Mouse (Mus musculus) forebrain, embryonic 10.5 days (tissue): Measurements from ENCODE around the gene Tomm7. TPM values are rescaled to one million over a fixed set of nuclear protein-coding genes. Genes with fewer than 3 reads are reported as not detected.
A peak's percentile ranks its signal among the peaks of the same experiment; 100 is the strongest.
"Not testable (repeated sequence)": the region's sequence is repeated elsewhere in the genome, so short reads cannot be mapped to it uniquely, and the experiment has no call there.

ENCODE experiments used
- DNase-seq: peaks from one replicate; pipeline ENCODE4 v3.0.0-alpha.2; 2017; ENCODE audit warnings: low spot score; ENCODE audit errors: extremely low spot score
- H3K27ac ChIP-seq: fragments of 300-500 bp; sonication (generic); 2 replicates; pipeline ENCODE4 v1.5.1; 2016; ENCODE audit warnings: mild to moderate bottlenecking
- H3K27me3 ChIP-seq: fragments of 300-500 bp; sonication (generic); 2 replicates; pipeline ENCODE4 v1.6.1; 2016; ENCODE audit warnings: mild to moderate bottlenecking; ENCODE audit not compliant: poor library complexity, severe bottlenecking
- H3K36me3 ChIP-seq: fragments of 300-500 bp; sonication (generic); replicated peaks from 2 replicates; pipeline ENCODE4 v1.6.1; 2016; ENCODE audit warnings: mild to moderate bottlenecking, moderate library complexity
- H3K4me1 ChIP-seq: fragments of 300-500 bp; sonication (generic); 2 replicates; pipeline ENCODE4 v1.6.1; 2016
- H3K4me3 ChIP-seq: fragments of 300-500 bp; sonication (generic); 2 replicates; pipeline ENCODE4 v1.5.1; 2016; ENCODE audit warnings: mild to moderate bottlenecking, moderate library complexity
- H3K9me3 ChIP-seq: fragments of 300-500 bp; sonication (generic); 2 replicates; pipeline ENCODE4 v1.6.1; 2016; ENCODE audit warnings: mild to moderate bottlenecking, moderate library complexity
- WGBS: fragments of 180-500 bp; shearing (Covaris S2); methylation state at CpG from one replicate; pipeline ENCODE4 v1.1.7; 2016; 5-methylcytosine and 5-hydroxymethylcytosine counted together
- polyA plus RNA-seq: library from polyadenylated mRNA; unstranded; fragments of >200 nt; fragmentation: Nextera tagmentation; extraction: Ambion mirVana; gene quantifications from 2 replicates; pipeline ENCODE4 v1.2.1, GENCODE M21; 2016

Gene Tomm7
- polyA plus RNA-seq, 1 experiment from 2014 or later: 143 TPM

GRCm38 (mm10) chr5:23861721-23862120 lies 17.8 kb upstream of the Tomm7 start:
- WGBS: 95% methylated on average over 9 of the region's 9 CpGs
- H3K4me1 ChIP-seq: no peaks in the 10 kb centered on the region
- no peak for DNase-seq
- no peak overlapping the region for H3K4me3 ChIP-seq
- H3K36me3 ChIP-seq: peaks cover 55% of the 10 kb centered on the region
- no peaks in the 10 kb centered on the region for H3K9me3 ChIP-seq
- H3K27ac ChIP-seq: no peak overlapping the region
- H3K27me3 ChIP-seq: no peaks in the 10 kb centered on the region

DNA sequence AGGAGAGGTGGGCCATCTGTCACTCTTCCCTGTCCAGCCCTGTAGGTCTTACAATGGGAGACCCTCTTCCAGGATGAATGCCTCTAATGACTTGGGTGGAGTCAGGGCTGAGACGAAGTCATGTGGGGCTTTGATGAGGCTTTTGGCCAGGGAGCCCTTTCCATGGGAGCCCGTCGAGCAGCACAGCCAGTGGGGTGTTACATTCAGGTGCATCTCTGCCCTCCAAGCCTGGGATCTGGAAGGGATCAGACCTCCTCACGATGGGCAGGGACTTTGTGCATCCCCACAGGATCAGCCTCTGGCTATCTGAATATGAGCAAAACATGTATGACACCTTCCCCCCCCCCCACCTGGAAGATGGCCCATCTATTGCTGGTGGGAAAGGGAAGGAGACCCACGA lies 15.9 kb upstream of the Tomm7 start:
- Histone ChIP-seq H3K4me1 (no peaks in the 10 kb centered on the region), H3K4me3 (no peak overlapping the region), H3K27me3 (no peaks in the 10 kb centered on the region), H3K27ac (no peak overlapping the region), H3K36me3 (peaks cover 73% of the 10 kb centered on the region), H3K9me3 (no peaks in the 10 kb centered on the region)
- no peak for DNase-seq
- WGBS: 85% methylated on average over 5 of the region's 5 CpGs

DNA sequence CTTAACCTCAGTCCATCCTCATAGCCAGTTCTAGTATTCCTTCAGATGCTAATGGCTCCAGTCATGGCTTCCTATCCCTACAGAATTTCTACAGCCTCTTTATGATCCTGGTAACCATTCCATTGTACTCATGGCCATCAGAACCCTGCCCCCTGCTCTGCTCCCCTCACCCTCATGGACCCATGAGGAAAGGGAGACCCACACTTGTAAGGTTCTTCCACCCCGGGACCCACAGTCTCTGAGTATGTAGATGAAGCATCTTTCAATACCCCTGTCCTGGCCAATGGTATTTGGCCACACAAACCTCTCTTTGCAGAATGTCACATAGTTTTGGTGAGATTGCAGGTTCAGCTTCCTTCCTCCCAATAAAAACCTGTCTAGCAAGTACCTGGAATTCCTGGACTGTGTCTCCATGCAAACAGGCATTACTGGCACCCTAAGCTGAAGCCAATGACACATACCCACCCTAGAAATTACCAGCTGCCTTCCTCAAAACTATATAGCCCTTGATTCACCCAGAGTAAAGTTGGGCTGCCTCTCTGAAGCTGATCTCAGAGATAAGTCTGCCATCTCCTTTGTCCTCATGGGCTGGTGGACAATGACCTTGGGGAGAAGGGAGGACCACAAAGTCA lies 15.2 kb upstream of the Tomm7 start:
- no peak for DNase-seq
- Histone ChIP-seq H3K27me3 (no peaks in the 10 kb centered on the region), H3K36me3 (peaks cover 78% of the 10 kb centered on the region), H3K4me1 (no peaks in the 10 kb centered on the region), H3K27ac (no peak overlapping the region), H3K4me3 (no peak overlapping the region), H3K9me3 (no peaks in the 10 kb centered on the region)
- 79% methylated on average over 1 of the region's 1 CpGs for WGBS

- 80% methylated on average over 7 of the region's 7 CpGs for WGBS
- Histone ChIP-seq H3K4me3 (no peak overlapping the region), H3K27me3 (no peaks in the 10 kb centered on the region), H3K27ac (no peak overlapping the region), H3K4me1 (no peaks in the 10 kb centered on the region), H3K9me3 (no peaks in the 10 kb centered on the region), H3K36me3 (peaks cover 83% of the 10 kb centered on the region)
- no peak for DNase-seq
These were observed 14.7 kb upstream of the Tomm7 start for GRCm38 (mm10) chr5:23858643-23859042.

- Histone ChIP-seq H3K36me3 (peaks cover 88% of the 10 kb centered on the region), H3K9me3 (no peaks in the 10 kb centered on the region), H3K4me1 (no peaks in the 10 kb centered on the region), H3K4me3 (no peak overlapping the region), H3K27ac (no peak overlapping the region), H3K27me3 (no peaks in the 10 kb centered on the region)
- no peak for DNase-seq
- WGBS: 78% methylated on average over 3 of the region's 3 CpGs
These were observed 14.0 kb upstream of the Tomm7 start for GRCm38 (mm10) chr5:23858001-23858400.

DNA sequence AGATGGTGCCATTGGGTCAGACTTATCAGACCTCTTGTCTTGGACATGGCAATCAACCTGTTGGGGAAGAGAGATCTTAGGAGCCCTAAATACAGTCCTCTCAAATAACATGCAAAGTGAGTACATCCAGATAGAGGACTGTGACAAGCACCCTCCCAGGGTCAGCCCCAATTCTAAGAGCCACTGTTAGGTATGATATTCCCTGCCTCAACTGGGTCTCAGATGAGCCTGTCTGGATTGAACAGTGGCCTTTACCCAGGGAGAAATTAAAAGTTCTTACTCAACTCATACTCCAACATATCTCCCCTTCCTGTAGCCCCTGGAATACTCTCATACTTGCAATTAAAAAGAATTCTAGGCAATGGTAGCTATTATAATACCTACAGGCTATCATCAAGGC lies 13.2 kb upstream of the Tomm7 start:
- DNase-seq: no peak

DNA sequence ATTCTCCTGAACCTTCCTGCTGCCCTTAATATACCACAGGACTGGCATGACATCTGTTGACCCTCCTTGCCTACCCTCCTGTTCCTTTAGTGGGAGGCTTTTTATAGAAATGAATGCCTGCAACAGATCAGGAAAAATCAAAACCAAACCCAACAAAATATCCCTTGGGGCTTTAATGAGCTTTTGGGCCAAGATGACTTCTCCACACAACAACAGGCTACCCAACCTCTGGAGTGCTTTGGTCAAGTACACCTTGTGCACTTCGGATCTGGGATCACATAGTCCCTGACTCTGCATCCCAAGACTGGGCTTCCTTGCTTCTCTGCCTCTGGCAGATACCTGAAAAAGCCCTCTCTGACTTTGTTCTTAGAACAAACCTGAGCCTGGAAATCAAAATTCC lies 12.2 kb upstream of the Tomm7 start:
- 89% methylated on average over 1 of the region's 1 CpGs for WGBS
- DNase-seq: no peak
- Histone ChIP-seq H3K27ac (no peak overlapping the region), H3K36me3 (peaks cover 95% of the 10 kb centered on the region), H3K9me3 (no peaks in the 10 kb centered on the region), H3K4me3 (no peak overlapping the region), H3K4me1 (peaks cover 13% of the 10 kb centered on the region), H3K27me3 (no peaks in the 10 kb centered on the region)

More for the DNA sequence above, 13.2 kb upstream of the Tomm7 start:
- Histone ChIP-seq H3K9me3 (no peaks in the 10 kb centered on the region), H3K4me3 (no peak overlapping the region), H3K4me1 (peaks cover 5% of the 10 kb centered on the region), H3K27ac (no peak overlapping the region), H3K27me3 (no peaks in the 10 kb centered on the region), H3K36me3 (peaks cover 96% of the 10 kb centered on the region)

DNA sequence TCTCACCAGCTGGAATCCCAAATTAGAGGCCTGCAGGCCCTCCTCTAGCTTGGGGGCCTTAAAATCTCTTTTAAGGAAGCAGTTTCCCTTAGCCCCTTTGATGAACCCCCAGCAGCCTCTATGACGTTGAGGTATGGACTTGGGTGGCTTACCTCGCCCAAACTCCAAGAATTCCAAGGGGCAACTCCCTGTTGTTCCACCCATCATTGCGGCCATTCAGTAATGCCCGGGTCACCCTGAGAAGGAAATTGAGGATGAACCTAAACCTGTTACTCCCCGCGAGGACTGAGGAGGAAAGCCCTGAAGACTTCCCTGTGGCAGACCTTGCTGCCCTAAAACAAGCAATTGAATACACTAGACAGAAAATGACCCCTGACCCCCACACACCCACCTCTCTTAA lies 11.5 kb upstream of the Tomm7 start:
- peaks cover 91% of the 10 kb centered on the region for H3K36me3 ChIP-seq
- H3K27ac ChIP-seq: no peak overlapping the region
- WGBS: 93% methylated on average over 6 of the region's 6 CpGs
- no peak for DNase-seq
- peaks cover 13% of the 10 kb centered on the region for H3K4me1 ChIP-seq
- no peaks in the 10 kb centered on the region for H3K27me3 ChIP-seq
- no peak overlapping the region for H3K4me3 ChIP-seq
- no peaks in the 10 kb centered on the region for H3K9me3 ChIP-seq

DNA sequence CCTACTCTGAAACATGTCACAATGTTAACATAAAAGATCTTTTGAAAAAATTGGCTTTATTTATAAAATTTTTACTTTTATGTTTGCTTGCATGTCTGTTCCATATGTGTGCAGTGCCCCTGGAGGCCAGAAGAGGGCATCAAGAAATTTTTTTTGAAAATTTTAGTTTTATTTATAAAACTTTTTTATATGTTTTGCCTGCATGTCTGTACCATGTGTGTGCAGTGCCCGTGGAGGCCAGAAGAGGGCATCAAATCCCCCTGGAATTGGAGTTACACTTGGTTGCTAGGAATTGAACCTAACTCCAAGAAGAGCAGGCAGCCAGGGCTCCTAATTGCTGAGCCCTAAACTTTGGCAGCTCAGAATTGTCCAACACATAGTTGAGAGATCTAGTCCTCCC lies 9.0 kb upstream of the Tomm7 start:
- H3K9me3 ChIP-seq, H3K4me3 ChIP-seq, H3K27me3 ChIP-seq, H3K27ac ChIP-seq, DNase-seq: not testable (repeated sequence)
- H3K36me3 ChIP-seq: peaks cover 65% of the 10 kb centered on the region
- H3K4me1 ChIP-seq: peaks cover 13% of the 10 kb centered on the region
- WGBS: 90% methylated on average over 1 of the region's 1 CpGs

DNA sequence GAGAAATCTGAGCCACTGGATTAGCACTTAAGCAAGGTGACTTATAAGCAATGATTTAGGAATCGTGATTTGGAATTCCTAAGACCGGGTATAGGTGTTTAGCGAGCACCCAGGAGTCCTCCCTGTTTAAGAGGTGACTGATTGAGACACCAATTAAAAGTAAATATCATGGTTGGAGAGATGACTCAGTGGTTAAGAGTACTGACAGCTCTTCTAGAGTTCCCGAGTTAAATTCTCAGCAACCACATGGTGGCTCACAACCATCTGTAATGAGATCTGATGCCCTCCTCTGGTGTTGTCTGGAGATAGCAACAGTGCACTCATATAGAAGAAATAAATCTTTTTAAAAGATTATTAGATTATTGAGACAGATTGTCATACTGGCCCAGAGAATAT lies 7.2 kb upstream of the Tomm7 start:
- peak overlapping the region; percentile 95 for H3K27ac ChIP-seq
- H3K36me3 ChIP-seq: peaks cover 47% of the 10 kb centered on the region
- not testable (repeated sequence) for H3K27me3 ChIP-seq, H3K9me3 ChIP-seq, DNase-seq
- peaks cover 13% of the 10 kb centered on the region for H3K4me1 ChIP-seq
- peak overlapping the region; percentile 89 for H3K4me3 ChIP-seq
- WGBS: 19% methylated on average over 4 of the region's 4 CpGs

- H3K36me3 ChIP-seq: peaks cover 41% of the 10 kb centered on the region
These were observed 6.6 kb upstream of the Tomm7 start for GRCm38 (mm10) chr5:23850345-23851159.

GRCm38 (mm10) chr5:23845141-23845540 lies 1.2 kb upstream of the Tomm7 start:
- 83% methylated on average over 3 of the region's 3 CpGs for WGBS

More at GRCm38 (mm10) chr5:23850345-23851159, 6.6 kb upstream of the Tomm7 start:
- Histone ChIP-seq H3K4me1 (peaks cover 13% of the 10 kb centered on the region), H3K4me3 (peak overlapping the region; percentile 89), H3K9me3 (0 out of 2 replicates have a peak, but pooled peaks cover 2% of the 10 kb centered on the region), H3K27ac (peak overlapping the region; percentile 95), H3K27me3 (no peaks in the 10 kb centered on the region)
- peak; percentile 91 for DNase-seq
- under 1% methylated on average over 61 of the region's 61 CpGs for WGBS

GRCm38 (mm10) chr5:23844531-23844841 lies 525 bp upstream of the Tomm7 start:
- Histone ChIP-seq H3K4me3 (peak overlapping the region; percentile 81), H3K36me3 (peaks cover 29% of the 10 kb centered on the region), H3K27ac (peak overlapping the region; percentile 89), H3K9me3 (0 out of 2 replicates have a peak, but pooled peaks cover 2% of the 10 kb centered on the region), H3K27me3 (no peaks in the 10 kb centered on the region), H3K4me1 (peaks cover 20% of the 10 kb centered on the region)
- 39% methylated on average over 7 of the region's 7 CpGs for WGBS
- no peak for DNase-seq

More at GRCm38 (mm10) chr5:23845141-23845540, 1.2 kb upstream of the Tomm7 start:
- H3K27ac ChIP-seq: no peak overlapping the region
- H3K4me3 ChIP-seq: peak overlapping the region; percentile 81; the same call in 1 of the 2 replicates
- H3K36me3 ChIP-seq: peaks cover 23% of the 10 kb centered on the region
- peaks cover 20% of the 10 kb centered on the region for H3K4me1 ChIP-seq
- no peak for DNase-seq
- H3K9me3 ChIP-seq: 0 out of 2 replicates have a peak, but pooled peaks cover 2% of the 10 kb centered on the region
- no peaks in the 10 kb centered on the region for H3K27me3 ChIP-seq
